Mouse (Mus musculus) heart, embryonic 12.5 days (tissue): ENCODE measurements around the gene Grip2. TPM values are rescaled to one million over a fixed set of nuclear protein-coding genes. Genes with fewer than 3 reads are reported as not detected.

Experiments
- ATAC-seq: fragments of 200-750 bp; cut with Nextera tagmentation; 2 replicates; pipeline ENCODE4 v1.8.0; 2017; ENCODE audit warnings: moderate TSS enrichment, moderate library complexity; ENCODE audit not compliant: insufficient number of reproducible peaks, low FRiP score
- H3K27ac ChIP-seq: fragments of 300-500 bp; sonication (generic); 2 replicates; pipeline ENCODE4 v1.5.1; 2016; ENCODE audit warnings: mild to moderate bottlenecking, moderate library complexity; ENCODE audit not compliant: poor library complexity, severe bottlenecking
- H3K27me3 ChIP-seq: fragments of 300-500 bp; sonication (generic); replicated peaks from 2 replicates; pipeline ENCODE4 v1.6.1; 2016; ENCODE audit warnings: mild to moderate bottlenecking, moderate library complexity
- H3K36me3 ChIP-seq: fragments of 300-500 bp; sonication (generic); 2 replicates; pipeline ENCODE4 v1.6.1; 2016; ENCODE audit warnings: mild to moderate bottlenecking, moderate library complexity
- H3K4me1 ChIP-seq: fragments of 300-500 bp; sonication (generic); replicated peaks from 2 replicates; pipeline ENCODE4 v1.6.1; 2016; ENCODE audit warnings: mild to moderate bottlenecking
- H3K4me2 ChIP-seq: fragments of 300-500 bp; sonication (generic); 2 replicates; pipeline ENCODE4 v1.6.1; 2016; ENCODE audit warnings: mild to moderate bottlenecking, moderate library complexity
- H3K4me3 ChIP-seq: fragments of 300-500 bp; sonication (generic); 2 replicates; pipeline ENCODE4 v1.5.1; 2016; ENCODE audit warnings: mild to moderate bottlenecking
- H3K9ac ChIP-seq: fragments of 300-500 bp; sonication (generic); 2 replicates; pipeline ENCODE4 v1.6.1; 2016; ENCODE audit warnings: mild to moderate bottlenecking, moderate library complexity
- H3K9me3 ChIP-seq: fragments of 300-500 bp; sonication (generic); replicated peaks from 2 replicates; pipeline ENCODE4 v1.6.1; 2016; ENCODE audit warnings: mild to moderate bottlenecking, moderate library complexity
- WGBS: fragments of 180-500 bp; shearing (Covaris S2); methylation state at CpG from one replicate; pipeline ENCODE4 v1.1.7; 2016; 5-methylcytosine and 5-hydroxymethylcytosine counted together
- polyA plus RNA-seq: library from polyadenylated mRNA; unstranded; fragments of >200 nt; fragmentation: Nextera tagmentation; extraction: Ambion mirVana; gene quantifications from 2 replicates; pipeline ENCODE4 v1.2.1, GENCODE M21; 2016

The Grip2 gene
- polyA plus RNA-seq, 1 experiment from 2014 or later, result 8.4 TPM

- no peak overlapping the region for H3K4me3 ChIP-seq
- no peaks in the 10 kb centered on the region for H3K9me3 ChIP-seq
- H3K4me1 ChIP-seq, result peaks cover 47% of the 10 kb centered on the region
- WGBS, result 80% methylated on average over 2 of the region's 2 CpGs
- no peak overlapping the region for H3K9ac ChIP-seq
- no peak overlapping the region for H3K4me2 ChIP-seq
- peaks cover 6% of the 10 kb centered on the region for H3K36me3 ChIP-seq
- H3K27me3 ChIP-seq, result no peaks in the 10 kb centered on the region
- no peak for ATAC-seq
- H3K27ac ChIP-seq, result no peak overlapping the region
Measured at GRCm38 (mm10) chr6:91718067-91718466, 109.0 kb downstream of the Grip2 start.

DNA sequence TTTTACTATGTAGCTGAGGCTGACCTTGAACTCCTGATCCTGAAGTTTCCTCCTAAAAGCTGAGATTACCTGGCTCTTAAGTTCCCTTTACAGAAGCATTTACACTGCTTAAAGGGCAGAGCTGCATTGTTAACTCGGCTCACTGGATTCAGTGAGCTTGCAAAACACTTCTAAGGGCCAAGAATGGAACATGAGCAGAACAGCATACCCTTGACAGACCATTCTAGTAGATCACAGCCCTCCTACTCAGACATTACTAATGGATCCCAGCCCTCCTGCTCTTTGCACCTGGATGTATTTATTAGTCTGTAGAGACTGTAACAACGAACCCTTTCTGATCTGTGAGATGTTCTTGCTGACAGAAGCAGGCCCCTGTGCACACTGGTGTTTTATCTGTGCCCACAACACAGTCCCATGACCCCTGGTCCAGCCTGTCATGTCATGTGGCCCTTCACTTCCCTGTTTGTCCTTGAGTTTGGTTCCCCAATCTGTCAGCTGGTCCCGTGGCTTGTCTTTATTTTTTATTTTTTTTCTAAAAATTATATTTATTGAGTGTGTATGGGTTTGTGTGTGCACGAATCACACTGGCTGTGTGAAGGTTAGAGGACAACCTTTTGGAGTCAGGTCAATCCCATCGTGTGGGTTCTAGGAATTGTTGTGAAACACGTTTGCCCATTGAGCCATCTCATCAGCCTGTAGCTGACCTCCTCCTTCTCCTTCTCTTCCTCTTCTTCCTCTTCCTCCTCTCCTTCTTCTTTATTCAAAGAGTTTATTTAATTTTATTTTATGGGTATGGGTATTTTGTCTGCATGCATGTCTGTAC, 110.9 kb downstream of the Grip2 start:
- Histone ChIP-seq H3K4me3 (no peak overlapping the region), H3K27ac (no peak overlapping the region), H3K36me3 (peaks cover 8% of the 10 kb centered on the region), H3K9me3 (no peaks in the 10 kb centered on the region), H3K9ac (no peak overlapping the region), H3K4me1 (peaks cover 60% of the 10 kb centered on the region), H3K4me2 (no peak overlapping the region), H3K27me3 (no peaks in the 10 kb centered on the region)
- WGBS, result 66% methylated on average over 6 of the region's 6 CpGs
- no peak for ATAC-seq

DNA sequence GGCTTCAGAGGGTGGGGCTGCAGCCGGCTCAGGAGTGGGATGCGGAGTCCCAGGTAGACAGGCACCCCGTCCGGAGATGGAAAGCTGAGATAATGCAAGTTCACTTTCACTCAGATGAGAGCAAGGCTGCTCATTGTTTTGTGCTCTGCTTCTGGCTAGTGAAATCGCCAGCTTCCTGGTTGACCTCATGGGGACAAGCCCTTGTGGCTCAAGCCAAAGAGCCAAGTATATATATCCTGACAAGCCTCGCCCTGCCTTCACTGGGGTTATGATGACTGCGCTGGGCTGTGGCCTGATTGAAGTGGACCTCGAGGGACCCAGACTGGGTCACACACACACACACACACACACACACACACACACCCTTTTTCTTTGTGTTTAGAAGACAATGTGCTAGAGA, 112.0 kb downstream of the Grip2 start:
- Histone ChIP-seq H3K9ac (no peak overlapping the region), H3K4me3 (no peak overlapping the region), H3K4me1 (peaks cover 50% of the 10 kb centered on the region), H3K27me3 (no peaks in the 10 kb centered on the region), H3K27ac (no peak overlapping the region), H3K4me2 (no peak overlapping the region), H3K36me3 (peaks cover 9% of the 10 kb centered on the region), H3K9me3 (no peaks in the 10 kb centered on the region)
- WGBS, result 77% methylated on average over 8 of the region's 8 CpGs
- no peak for ATAC-seq

- H3K9ac ChIP-seq, result no peak overlapping the region
- H3K4me3 ChIP-seq, result no peak overlapping the region
- H3K9me3 ChIP-seq, result no peaks in the 10 kb centered on the region
- 28% methylated on average over 5 of the region's 5 CpGs for WGBS
- peaks cover 34% of the 10 kb centered on the region for H3K4me1 ChIP-seq
- no peak for ATAC-seq
- no peak overlapping the region for H3K27ac ChIP-seq
- no peaks in the 10 kb centered on the region for H3K27me3 ChIP-seq
- H3K36me3 ChIP-seq, result peaks cover 15% of the 10 kb centered on the region
- no peak overlapping the region for H3K4me2 ChIP-seq
Measured at GRCm38 (mm10) chr6:91713370-91713896, 113.6 kb downstream of the Grip2 start.

GRCm38 (mm10) chr6:91712855-91713331, 114.2 kb downstream of the Grip2 start:
- peak overlapping the region; percentile 10; the same call in 1 of the 2 replicates for H3K9ac ChIP-seq

DNA sequence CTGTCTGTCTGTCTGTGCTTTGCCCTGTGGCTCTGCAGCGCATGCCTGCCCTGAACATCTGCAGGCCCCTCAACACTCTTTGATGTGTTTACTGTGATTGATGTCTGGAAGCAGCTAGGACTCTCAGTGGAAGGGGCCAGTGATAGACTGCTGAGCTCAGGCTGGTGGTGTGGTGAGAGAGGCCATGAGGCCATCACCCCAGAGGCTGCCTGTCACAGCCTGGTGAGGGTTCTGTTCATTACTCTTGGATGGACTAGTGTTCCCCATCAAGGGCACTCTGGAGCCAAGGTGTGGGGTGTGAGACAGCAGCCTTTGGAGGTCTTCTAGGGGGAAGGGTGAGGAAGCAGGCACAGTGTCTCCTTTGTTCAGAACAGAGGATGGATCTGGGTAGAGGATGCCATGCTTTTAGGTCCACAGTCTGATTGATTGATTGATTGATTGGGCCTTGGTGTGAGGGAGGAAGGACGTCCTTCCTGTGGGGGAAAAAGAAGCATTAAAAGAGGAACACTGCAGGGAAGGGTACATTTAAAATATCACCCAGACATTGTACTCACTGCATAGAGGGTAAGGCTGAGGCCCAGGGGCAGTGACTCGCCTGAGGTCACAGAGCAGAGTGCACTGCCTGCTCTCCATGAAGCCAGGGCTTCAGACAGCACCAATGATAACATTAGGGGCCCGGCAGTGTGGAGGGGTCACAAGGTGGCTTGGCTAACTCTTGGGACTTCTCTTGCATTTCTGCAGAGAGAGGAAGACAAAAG, 114.8 kb downstream of the Grip2 start:
- Histone ChIP-seq H3K9ac (peak overlapping the region; percentile 10; the same call in 1 of the 2 replicates), H3K4me2 (no peak overlapping the region), H3K36me3 (peaks cover 27% of the 10 kb centered on the region), H3K27ac (0 out of 2 replicates have a peak overlapping the region, but pooled peaks have one; percentile 13), H3K9me3 (no peaks in the 10 kb centered on the region), H3K27me3 (no peaks in the 10 kb centered on the region), H3K4me1 (peaks cover 28% of the 10 kb centered on the region), H3K4me3 (no peak overlapping the region)
- 19% methylated on average over 4 of the region's 4 CpGs for WGBS
- no peak; the same call in 1 of the 2 replicates for ATAC-seq

More at GRCm38 (mm10) chr6:91712855-91713331, 114.2 kb downstream of the Grip2 start:
- Histone ChIP-seq H3K27ac (0 out of 2 replicates have a peak overlapping the region, but pooled peaks have one; percentile 13), H3K4me2 (no peak overlapping the region), H3K9me3 (no peaks in the 10 kb centered on the region), H3K4me3 (no peak overlapping the region), H3K27me3 (no peaks in the 10 kb centered on the region), H3K4me1 (peaks cover 28% of the 10 kb centered on the region), H3K36me3 (peaks cover 21% of the 10 kb centered on the region)
- peak; percentile 77 for ATAC-seq
- 13% methylated on average over 10 of the region's 10 CpGs for WGBS

Other genes starting within 250 kb of the Grip2 start
- 79.1 and 85.8 TPM in 2 replicates for gene Slc6a6, start 143.2 kb downstream of the Grip2 start, polyA plus RNA-seq
- gene Ccdc174, start 50.8 kb upstream of the Grip2 start, polyA plus RNA-seq, result 26.4 and 27.0 TPM in 2 replicates
- gene 4930590J08Rik, start 75.6 kb upstream of the Grip2 start, polyA plus RNA-seq, result 0.41 and 0.54 TPM in 2 replicates
- 16.0 and 19.0 TPM in 2 replicates for gene Fgd5, start 151.6 kb upstream of the Grip2 start, polyA plus RNA-seq